Mouse (Mus musculus) naive thymus-derived CD4-positive, alpha-beta T cell, adult 2 months (primary cell): ENCODE measurements around the gene Tpk1.

ENCODE experiments used
- DNase-seq: peaks from one replicate; pipeline ENCODE4 v3.0.0-alpha.2; 2011; ENCODE audit warnings: low read depth

Tpk1 gene

DNA sequence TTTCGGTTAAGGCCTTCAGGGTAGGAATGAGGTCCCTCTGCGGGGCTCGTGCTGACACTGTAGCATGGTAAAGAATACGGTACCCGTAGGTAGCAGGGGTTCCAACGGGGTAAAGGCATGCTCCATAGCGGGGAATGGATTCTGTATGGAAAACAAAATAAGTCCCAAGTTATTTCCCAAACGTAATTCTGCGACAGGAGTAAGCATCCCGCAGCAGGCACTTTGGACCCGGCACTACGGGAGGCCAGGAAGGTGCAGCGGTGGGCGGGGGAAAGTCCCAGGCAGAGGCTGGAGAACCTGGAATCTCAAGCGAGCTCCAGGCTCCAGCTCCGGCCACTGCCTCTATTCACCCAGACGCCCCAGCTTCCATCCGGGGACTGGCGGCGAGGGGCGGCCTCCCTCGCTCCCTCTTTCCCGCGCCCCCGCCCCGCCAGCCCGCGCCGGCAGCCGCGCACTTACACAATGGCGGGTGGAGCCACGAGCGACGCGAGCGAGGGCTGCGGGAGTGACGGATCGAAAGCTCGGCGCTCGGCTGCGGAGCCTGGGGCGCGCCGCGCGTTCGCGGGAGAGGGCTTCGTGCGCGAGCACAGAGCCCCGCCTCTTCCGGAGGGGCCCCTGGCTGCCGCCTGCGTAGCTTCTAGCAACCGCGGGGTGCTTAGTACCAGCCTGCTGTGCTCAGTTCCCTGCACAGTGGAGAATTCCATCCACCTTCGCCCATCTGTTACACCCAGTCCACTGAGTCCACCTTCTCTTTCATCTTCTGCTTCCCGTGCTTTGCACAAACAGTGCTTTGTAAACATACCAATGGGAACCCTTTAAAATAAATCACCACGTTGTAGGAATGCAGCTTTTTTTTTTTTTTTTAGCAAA is at the start of gene Tpk1:
TSS of gene Tpk1 (minus strand) at position 602 of the 870 bp plus-strand sequence.
- peak; percentile 96 for DNase-seq

DNA sequence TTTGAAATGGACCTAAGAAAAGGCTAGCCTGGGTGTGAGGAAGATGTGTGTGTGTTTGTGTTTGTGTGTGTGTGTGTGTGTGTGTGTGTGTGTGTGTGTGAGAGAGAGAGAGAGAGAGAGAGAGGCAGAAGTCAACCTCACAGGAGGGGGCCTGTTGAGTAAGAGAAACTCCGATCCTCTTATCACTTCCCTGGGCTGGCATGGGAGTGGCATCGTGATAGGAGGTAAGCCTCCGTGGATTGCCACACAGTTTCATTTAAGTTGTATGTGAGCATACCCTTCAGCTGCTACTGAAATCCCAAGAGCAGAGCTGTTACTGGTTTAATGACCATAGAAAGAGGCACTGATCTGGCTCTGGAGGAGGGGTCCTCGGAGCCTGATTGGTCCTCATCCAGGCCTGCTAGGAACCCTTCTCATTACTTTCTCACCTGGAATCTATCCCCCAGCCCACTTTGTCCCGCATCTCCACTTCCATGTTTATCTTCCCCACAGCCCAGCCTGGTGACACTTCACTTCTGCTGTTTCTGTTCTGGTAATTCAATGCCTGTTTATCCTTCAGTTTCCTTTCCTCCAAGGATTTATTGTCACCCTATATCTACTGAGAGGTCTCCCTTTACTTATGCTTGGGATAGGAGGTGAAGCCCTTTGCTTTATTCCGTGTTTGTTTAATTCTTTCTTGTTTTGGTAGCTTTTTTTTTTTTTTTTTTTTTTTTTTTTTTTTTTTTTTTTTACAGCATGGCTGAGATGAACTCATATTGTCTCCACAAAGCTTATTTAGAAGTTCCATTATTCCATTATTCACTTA is 36.9 kb upstream of the Tpk1 start:
- no peak for DNase-seq

DNA sequence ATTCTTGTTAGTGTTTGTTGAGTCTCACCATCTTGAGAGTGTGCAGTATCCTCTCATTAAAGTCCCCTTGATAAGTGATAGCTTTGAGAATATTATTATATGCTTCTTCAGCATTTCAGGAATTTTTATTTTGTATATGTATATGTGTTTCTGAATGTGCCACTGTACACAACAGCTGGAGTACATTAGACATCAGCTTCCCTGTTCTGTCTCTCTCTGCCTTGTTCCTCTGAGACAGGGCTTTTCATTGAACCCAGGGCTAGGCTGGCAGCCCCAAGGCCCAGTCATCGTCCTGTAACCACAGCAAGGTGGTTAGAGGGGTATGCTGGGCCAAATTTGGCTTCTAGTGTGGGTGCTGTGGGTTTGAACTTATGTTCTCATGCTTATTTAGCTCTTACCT is 25.8 kb upstream of the Tpk1 start:
- no peak for DNase-seq

DNA sequence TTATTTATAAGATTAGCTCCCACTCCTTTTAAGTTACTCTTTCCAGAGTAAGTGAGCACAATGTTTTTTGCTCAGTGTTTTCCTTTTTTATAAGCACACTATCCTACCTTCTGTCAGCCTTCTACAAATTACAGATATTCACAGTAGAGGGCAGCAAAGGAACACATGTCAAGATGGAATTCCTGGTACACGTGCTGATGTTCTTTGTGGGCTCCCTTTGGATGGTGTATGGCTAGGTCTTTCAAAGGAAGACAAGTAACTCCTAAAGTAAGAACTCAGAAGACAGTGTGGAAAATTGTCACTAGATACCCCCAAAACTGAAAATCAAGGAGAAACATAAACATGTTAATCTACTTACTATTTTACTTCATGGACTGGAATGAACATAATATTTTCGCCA is 19.9 kb upstream of the Tpk1 start:
- DNase-seq = no peak

DNA sequence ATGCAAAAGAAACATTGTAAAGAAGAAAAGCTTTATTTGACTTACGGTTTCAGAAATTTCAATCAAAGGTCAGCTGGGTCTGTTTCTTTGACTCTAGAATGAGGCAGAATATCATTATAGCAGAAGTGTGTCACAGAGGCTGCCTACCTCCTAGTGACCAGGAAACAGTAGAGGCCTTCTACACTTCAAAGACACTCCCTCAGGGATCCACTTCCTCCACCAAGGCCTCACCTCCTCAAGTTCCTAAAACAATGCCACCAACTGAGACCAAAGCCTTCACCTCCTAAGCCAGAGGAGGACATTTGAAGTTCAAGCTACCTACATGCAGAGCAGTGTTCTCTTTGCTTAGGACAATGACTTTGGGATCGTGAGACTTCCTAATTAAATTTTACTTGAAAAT is 16.5 kb upstream of the Tpk1 start:
- no peak for DNase-seq

DNA sequence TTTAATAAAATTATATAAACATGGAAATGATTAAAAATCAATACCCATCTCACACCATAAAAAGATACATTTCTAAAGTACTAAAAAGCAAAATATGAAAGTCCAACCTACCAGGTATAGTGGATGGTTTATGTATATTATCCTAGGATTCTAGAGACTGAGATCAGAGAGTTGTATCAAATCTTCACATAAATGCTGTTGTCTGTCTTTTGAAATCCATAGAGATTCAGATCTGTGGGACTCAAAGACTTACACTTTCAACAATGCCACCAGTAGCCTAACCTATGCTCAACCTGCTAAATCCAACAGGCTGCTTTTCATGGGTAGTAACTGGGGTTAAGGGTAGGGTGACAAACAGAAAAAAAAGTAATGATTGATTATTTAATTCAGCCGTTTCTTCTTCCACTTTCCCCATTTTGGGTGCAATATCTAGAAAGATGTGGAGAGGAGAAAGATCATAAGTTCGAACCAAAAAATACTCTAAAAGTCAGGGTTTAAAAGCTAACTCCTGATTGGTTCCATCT is 12.7 kb upstream of the Tpk1 start:
- no peak for DNase-seq

DNA sequence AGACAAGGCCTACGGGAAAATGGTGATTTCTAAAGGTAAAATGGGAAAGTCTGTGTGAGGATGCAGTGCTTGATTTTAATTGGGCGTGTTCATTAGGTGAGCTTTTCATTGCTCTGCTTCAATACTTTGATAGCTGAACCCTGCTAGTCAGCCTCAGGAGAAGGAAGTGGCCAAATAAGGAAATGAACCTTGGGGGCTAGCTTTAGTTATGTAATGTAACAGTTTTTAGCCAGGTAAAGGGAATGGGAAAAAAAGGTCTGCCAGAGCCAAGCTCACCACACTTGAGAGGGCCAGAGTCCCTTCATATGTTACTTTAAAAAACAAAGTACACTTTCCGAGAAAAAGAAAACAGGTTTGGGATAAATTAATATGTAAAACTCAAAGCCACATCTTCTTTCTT is 11.5 kb upstream of the Tpk1 start:
- DNase-seq = no peak

DNA sequence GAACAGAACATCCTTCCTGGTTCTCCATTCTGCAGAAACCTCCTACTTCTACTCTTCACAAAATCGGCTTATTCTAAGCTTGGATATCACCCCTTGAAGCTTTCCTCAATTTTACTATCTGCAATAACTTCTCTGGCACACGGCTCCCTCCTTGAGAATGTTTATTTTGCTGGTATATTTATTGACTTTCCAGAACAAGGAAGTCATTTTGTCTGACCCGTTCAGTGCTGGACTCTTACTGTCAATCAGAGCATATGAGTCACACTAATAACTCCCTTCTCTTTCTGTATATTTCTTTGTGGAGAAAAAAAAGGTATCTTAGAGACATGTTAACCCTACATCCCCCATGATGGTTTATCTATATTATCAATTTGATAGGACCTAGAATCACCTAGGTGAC is 10.1 kb upstream of the Tpk1 start:
- DNase-seq = no peak

DNA sequence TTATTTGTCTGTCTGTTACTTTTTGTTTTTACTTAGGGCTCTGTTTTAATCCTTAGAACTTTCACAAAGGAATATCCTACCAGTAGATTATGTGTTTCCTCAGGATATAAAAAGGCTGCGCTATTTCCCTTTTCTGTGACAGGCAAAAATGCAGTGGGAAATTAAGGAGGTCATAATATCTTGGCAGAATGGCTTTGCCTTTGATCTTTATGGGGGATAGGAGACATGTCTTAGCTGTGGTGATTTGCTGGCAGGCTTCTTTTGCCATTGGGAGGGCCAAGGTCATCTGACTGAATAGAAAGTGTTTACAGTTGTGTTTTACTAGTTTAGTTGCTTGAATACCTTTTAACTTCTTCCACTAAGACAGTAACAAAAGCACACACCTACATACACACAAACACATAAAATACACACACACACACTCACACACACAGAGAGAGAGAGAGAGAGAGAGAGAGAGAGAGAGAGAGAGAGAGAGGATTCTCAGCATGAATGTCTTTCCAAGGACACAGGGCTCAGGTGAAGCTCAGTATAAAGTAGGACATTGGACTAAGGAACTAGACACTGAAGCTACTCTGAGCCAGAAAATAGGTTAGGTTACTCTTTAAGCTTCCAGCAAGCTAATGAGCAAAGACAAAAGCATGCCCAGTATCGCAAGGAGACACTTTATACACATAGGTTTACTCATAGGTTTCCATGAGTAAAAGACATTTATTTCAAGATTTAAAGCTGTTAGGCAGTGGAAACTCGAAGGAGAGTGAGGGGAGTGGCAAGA is 9.1 kb upstream of the Tpk1 start:
- DNase-seq = no peak

DNA sequence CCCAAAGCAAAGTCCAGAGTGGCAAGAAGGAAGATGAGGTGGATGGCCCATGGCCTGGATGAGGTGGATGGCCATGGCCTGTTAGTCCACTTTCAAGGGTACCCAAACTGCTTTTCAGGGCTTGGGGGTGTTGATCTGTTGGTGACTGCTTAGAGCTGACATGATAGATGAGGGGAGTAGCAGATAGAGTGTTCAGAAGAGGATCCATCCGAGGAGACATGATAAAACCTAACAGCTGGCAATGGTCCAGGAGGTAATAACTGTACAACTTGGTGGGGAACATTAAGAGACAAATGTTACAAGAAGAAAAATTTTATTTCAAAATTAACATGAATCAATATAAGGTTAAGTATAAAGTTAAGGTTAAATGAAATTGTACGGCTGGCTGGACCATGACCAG is 4.9 kb upstream of the Tpk1 start:
- no peak for DNase-seq

DNA sequence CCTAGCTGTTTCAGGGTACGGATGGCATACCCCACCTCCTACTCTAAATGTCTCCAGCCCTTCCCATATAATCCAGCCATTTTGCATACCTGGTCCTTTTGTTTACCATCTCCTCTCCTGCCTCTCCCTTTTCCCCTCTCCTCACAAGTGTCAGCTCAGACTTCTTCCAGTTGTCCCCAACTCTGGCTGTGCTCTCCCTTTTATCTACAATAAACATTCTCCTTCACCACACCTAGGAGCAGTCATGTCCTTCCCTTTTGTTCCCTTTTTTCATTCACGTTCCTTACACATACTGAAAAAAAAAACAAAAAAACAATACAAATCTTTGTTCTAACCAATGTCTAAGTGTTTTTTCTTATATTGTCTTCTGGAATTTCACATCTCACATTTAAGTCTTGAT is 1.6 kb upstream of the Tpk1 start:
- DNase-seq = no peak

DNA sequence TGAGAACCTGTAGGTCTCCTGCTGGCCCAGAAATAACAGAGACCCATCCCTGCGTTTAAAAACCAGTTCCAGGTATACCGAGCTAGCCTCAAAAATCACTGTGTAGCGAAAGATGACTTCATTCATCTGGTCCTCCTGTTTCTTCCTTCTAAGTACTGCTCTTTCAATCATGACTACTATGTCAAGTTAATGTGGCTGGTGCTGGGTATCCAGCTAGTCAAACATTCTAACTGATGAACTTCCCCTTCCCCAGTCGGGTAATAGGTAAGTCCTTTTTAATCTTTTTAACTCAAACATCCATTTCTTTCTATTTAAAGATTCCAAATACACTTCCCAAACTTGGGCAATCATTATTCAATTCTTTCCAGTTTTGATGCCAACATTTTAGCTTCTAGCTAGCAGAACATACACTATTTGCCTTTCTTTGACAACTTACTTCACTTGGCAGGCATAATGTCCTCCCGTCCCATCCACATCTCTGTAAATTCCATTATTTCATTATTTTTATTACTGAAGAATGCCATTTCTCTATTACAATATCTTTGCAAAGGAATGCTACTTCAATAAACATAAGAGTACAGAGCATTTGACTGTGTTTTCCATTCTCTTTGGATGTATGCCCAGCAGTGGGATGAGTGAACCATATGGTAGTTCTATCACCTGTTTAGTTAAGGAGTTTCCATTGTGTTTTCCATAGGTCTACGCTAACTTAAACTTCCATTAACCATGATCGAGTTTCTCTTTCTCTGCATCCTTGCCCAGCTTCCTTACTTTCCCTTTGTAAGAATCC is 728 bp upstream of the Tpk1 start:
- DNase-seq = no peak

DNA sequence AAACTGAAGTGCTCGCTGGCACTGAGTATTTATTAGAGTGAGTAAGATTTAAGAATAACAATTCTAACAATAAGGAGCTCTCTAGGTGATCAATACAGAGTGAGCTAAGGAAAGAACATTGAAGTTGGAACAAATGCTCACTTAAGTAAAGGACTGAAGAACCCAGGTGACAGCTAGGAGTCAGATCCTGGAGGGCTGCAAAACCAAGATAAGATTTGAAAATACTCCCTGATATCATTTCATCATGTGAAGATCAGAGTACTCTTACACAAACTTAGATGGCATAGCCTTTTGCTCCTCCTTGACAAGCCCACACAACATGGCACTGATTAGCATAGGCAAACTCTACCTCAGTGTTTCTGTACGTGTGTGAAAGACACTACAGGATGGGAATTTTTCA is 4.3 kb downstream of the Tpk1 start:
- DNase-seq = no peak

DNA sequence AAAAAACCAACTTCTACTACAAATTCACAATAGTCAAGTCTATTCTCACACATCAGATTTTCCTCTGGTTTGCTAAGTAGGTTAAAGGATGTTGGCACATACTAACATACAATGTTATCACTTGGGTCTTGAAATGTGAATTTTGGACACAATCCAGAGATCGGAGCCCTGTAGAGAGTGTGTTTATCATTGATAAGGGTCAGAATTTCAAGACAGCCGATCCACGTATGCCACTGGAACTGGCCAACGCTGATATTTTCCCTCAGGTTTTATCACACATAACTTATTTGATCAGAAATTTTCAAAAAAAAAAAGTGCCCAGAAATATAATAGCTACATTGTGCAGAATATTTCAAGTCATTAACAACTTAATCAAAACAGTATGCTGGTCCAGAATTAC is 7.8 kb downstream of the Tpk1 start:
- no peak for DNase-seq

DNA sequence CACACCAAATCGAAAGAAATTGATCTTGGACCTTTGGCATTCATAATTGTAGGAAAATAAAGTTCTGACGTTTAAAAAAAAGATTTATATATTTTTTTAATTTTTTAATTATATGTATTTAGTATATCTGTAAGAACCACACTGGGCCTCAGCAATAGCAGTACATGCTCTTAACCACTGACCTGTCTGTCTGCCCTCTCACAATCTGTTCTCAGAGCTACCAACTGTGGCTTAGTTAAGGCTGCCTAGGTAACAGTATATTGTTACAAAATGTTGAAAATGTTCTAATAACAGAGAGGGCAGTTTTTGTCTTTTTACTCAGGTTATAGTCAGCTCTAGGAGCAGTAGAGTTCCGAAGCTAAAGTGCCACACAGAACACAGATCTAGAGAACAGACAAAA is 8.2 kb downstream of the Tpk1 start:
- no peak for DNase-seq

DNA sequence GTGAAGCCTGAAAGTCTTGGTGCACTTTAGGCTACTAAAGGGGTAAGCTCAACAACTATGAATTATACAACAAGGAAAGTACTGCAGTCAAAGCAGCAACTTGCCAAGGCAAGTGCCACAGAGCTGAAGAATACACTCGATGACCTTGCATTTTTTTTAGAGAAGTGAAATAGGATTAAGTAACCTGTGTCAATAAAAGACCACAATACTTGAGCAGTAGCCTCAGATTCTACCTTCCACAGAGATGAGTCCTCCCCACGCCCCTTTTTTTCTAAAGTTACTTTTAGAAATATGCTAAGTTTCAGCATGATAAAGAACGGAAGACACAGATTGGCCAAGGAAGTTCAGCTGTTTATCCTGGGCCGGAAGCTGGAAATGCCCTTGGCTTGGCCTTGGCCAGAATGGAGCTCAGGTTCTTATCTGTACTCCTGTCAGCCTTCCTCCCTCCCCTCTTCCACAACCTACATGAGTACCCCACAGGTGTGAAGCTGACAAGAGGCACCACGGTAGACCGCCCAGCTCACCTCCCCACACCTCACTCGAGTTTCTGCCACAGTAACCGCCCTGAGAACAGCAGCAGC is 11.1 kb downstream of the Tpk1 start:
- no peak for DNase-seq

DNA sequence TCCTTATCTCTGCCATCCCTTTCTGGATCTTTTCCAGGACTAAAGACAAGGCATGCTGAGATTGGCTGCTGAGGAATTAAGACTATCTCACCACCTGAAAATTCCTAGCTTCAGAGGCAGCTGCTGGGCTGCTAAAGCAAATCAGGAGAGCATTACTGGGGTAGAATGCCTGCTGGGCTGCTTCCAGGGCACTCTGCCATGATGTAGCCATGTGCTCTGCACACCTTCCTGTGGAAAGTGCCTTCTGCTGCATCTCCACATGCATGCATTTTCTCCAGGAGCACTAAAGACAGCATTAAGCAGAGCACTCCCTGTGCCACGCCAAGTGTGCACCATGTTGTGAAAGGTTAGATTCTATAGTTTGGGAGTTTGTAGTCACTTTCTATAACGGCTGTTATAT is 16.6 kb downstream of the Tpk1 start:
- no peak for DNase-seq

DNA sequence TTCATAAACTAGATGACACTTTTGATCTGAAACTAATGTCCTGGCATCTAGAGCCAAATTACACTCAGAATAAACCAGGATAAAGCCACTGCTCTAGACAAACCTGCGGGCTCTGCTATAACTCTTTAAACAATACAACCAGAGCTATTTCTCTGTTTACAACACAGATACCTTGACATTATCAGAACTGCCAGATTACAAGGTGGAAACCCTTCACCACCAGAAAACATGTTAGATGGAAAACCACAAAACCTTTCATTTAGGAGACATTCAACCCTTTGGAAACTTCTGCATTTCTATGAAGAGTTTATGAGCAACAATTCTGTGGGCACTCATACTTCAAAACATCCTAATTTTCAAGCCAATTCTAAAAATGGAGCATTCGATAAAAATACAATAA is 20.4 kb downstream of the Tpk1 start:
- DNase-seq = no peak

DNA sequence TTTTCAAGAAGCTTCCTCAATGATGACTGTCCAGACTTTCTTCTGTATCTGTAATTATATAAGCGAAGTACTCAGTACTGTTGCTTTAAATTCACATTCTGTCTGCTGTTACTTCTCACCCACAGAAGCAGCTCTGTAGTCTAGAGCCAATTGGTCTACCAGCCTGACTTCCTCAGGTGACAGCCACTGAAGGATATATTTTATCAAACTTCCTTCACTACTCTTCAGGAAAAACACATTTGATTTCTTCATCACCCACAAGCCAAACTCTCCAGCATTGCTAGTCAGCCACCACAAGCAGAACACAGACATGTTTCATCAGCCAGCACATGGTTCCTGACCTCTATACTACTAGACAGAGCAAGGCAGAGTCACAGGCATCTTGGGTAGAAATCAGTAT is 21.0 kb downstream of the Tpk1 start:
- no peak for DNase-seq

DNA sequence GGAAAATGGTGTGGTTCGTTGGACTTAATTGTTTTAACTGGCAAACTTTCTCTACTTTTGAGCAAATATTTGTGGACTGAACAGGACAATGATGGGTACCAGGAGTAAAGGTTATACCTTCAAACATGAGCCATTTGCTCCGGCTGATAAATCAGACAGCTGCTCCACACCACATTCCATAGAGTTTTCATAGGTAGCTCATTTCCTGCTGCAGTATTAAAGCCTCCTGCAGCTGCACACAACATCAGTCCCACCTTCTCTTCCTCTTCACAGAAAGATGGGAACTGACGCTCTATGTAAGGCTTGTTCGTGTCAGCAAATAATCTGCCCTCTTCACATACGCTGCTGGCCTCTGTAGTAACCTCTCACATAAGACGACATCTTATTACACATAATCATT is 22.4 kb downstream of the Tpk1 start:
- DNase-seq = no peak

DNA sequence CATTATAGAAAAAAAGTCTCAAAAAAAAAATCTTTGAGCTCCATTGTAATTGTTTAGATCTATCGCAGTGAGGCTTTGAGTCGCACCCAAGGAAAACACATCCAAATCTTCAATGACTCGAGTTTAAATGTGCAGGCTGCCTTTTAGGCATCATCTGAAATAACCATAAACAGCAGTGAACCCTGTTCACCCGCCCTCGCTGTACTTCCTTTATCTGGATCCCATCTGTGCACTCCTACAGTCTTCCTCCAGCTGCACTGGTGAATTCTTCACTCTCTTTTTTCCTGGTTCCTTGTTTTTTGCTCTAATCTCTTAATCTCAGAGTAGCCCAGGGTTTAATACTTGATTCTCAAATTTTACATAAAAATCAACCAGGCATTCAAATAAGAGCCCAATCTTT is 23.7 kb downstream of the Tpk1 start:
- no peak for DNase-seq
